Mouse (Mus musculus) Patski (cell line): ENCODE data around the gene Lexm. TPM values are rescaled to one million over a fixed set of nuclear protein-coding genes. Genes with fewer than 3 reads are reported as not detected.

Experiments
- ATAC-seq: fragments of 100-300 bp; one replicate; pipeline ENCODE4 v1.8.0; 2021
- CTCF ChIA-PET: fragments of 350-600 bp; sonication (Branson Sonifier 250); formaldehyde crosslinking; loops from one replicate; lab custom pipeline; 2022; ENCODE audit warnings: inconsistent platforms; lab: Charles Lee
- POLR2A ChIA-PET: fragments of 350-600 bp; sonication (Branson Sonifier 250); formaldehyde crosslinking; loops from one replicate; lab custom pipeline; 2022; ENCODE audit warnings: antibody characterized with exemption, inconsistent platforms; lab: Charles Lee
- DNase-seq: peaks from one replicate; pipeline ENCODE4 v3.0.0-alpha.2; 2011; ENCODE audit warnings: low read depth, low spot score
- H3K27me3 ChIP-seq: fragments of 371-371 bp; one replicate; pipeline ENCODE4 v1.5.1; 2021
- CTCF ChIP-seq: fragments of 100-300 bp; IDR thresholded peaks from one replicate; pipeline ENCODE4 v1.5.1; 2021
- in situ Hi-C: fragments of 300-500 bp; cut with MboI; formaldehyde crosslinking; loops from 3 replicates; pipeline ENCODE4 v1.11.1; 2018; ENCODE audit warnings: low pct_unique_long_range_greater_than_20kb, mixed read lengths
- polyA plus RNA-seq: library from polyadenylated mRNA; unstranded; gene quantifications from one replicate; pipeline ENCODE4 v1.2.3, GENCODE M21; 2021

The Lexm gene
- polyA plus RNA-seq, 1 experiment from 2014 or later = not detected

- ATAC-seq (no peak), DNase-seq (no peak)
- ChIA-PET CTCF (interaction anchor here (2.0 kb wide), 1 partner anchor 23 kb away, joined by 5 read pairs; no protein-coding TSS in a partner anchor), POLR2A (no interaction called here)
- no peaks in the 10 kb centered on the region for H3K27me3 ChIP-seq
- no peak for TF ChIP-seq CTCF
- in situ Hi-C loops = no loop called here
Measured at GRCm38 (mm10) chr4:106590871-106591270, 26.2 kb downstream of the Lexm start.

DNA sequence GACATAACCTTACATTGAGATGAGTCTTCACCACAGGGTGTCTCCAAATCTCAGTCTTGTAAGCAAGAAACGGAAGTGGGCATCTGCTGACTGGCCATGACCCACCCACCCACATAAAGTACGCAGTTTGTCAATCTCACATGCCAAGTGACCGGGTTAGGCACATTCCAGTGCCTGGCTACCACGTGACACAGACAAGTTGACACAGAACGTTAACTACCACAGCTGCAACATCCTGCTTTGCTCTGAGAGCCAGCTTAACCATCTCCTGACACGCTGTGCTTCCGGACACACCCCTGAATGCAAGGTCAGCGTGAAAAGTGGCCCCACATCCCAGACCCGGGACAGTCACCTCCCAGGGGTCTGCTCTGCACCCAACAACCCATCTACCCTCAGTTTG lies 26.9 kb downstream of the Lexm start:
- CTCF ChIA-PET = interaction anchor here (2.0 kb wide), 1 partner anchor 24 kb away, joined by 5 read pairs; no protein-coding TSS in a partner anchor
- DNase-seq (no peak), ATAC-seq (no peak)
- POLR2A ChIA-PET = no interaction called here
- in situ Hi-C loops = no loop called here
- H3K27me3 ChIP-seq = no peaks in the 10 kb centered on the region
- TF ChIP-seq CTCF = no peak

- no peaks in the 10 kb centered on the region for H3K27me3 ChIP-seq
- in situ Hi-C loops = no loop called here
- TF ChIP-seq CTCF = no peak
- ChIA-PET CTCF (no interaction called here), POLR2A (no interaction called here)
- ATAC-seq (no peak), DNase-seq (no peak)
Measured at GRCm38 (mm10) chr4:106587075-106587474, 30.0 kb downstream of the Lexm start.

DNA sequence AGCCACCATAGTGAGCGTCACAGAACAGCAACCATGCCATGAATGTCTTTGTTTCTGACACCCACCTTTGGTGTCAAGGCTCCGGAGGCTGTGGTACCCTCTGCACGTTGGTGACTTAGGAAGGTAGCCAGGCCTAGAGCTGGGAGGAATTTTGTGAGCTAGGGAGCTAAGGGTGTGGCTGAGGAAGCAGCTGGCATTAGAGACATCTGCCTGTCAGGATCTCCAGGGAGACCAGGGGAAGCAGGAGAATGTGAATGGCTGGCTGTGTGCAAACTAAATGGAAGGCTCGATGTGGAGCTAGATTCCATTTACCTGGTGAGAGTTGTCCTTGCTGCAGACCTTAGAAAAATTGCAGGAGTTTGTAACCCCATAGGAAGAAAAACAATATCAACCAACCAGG lies 32.4 kb downstream of the Lexm start:
- ChIA-PET POLR2A (no interaction called here), CTCF (no interaction called here)
- in situ Hi-C loops = no loop called here
- TF ChIP-seq CTCF = no peak
- ATAC-seq (no peak), DNase-seq (no peak)
- no peaks in the 10 kb centered on the region for H3K27me3 ChIP-seq

GRCm38 (mm10) chr4:106582428-106583153 lies 34.5 kb downstream of the Lexm start:
- no peaks in the 10 kb centered on the region for H3K27me3 ChIP-seq
- POLR2A ChIA-PET = no interaction called here
- DNase-seq (no peak), ATAC-seq (no peak)
- CTCF ChIA-PET = no interaction called here
- in situ Hi-C loops = no loop called here
- no peak for TF ChIP-seq CTCF

GRCm38 (mm10) chr4:106581865-106582204 lies 35.2 kb downstream of the Lexm start:
- CTCF ChIA-PET = interaction anchor here (1.3 kb wide), 1 partner anchor 52 kb away, joined by 3 read pairs; no protein-coding TSS in a partner anchor
- ATAC-seq (no peak), DNase-seq (no peak)
- no peaks in the 10 kb centered on the region for H3K27me3 ChIP-seq
- no peak for TF ChIP-seq CTCF
- POLR2A ChIA-PET = no interaction called here
- in situ Hi-C loops = no loop called here

- no peak for TF ChIP-seq CTCF
- no peak for ATAC-seq
- ChIA-PET CTCF (interaction anchor here (1.3 kb wide), 1 partner anchor 52 kb away, joined by 3 read pairs; no protein-coding TSS in a partner anchor), POLR2A (no interaction called here)
- no peaks in the 10 kb centered on the region for H3K27me3 ChIP-seq
- no peak for DNase-seq
- in situ Hi-C loops = no loop called here
Measured at GRCm38 (mm10) chr4:106581176-106581864, 35.7 kb downstream of the Lexm start.

DNA sequence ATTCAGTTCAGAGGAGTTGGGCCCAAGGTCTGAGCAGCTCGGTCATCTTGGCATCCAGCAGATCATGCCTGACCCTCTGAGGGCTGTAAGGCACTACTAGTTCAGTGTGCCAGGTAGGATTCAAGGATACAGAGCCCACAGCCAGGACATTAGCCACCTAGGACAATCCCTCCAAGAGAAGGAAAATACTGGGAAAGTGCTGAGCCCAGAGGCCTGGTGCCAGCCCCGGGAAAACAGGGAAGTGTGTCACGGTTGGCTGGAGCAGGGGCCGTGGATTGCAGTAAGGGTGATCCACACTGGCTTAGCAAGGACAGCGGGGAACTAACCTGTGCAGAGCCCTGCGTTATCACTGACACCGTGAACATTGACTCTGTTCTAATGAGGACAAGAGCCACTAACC lies 39.5 kb downstream of the Lexm start:
- POLR2A ChIA-PET = no interaction called here
- no peak for ATAC-seq
- H3K27me3 ChIP-seq = no peaks in the 10 kb centered on the region
- DNase-seq = no peak
- in situ Hi-C loops = no loop called here
- no peak for TF ChIP-seq CTCF
- CTCF ChIA-PET = no interaction called here

GRCm38 (mm10) chr4:106575022-106575421 lies 42.0 kb downstream of the Lexm start:
- TF ChIP-seq CTCF = no peak
- POLR2A ChIA-PET = no interaction called here
- no peaks in the 10 kb centered on the region for H3K27me3 ChIP-seq
- in situ Hi-C loops = no loop called here
- CTCF ChIA-PET = no interaction called here
- no peak for DNase-seq
- ATAC-seq = no peak

- ChIA-PET POLR2A (no interaction called here), CTCF (interaction anchor here (1.0 kb wide), 1 partner anchor 59 kb away, joined by 3 read pairs; no protein-coding TSS in a partner anchor)
- no peak for TF ChIP-seq CTCF
- ATAC-seq = no peak
- H3K27me3 ChIP-seq = no peaks in the 10 kb centered on the region
- in situ Hi-C loops = no loop called here
- DNase-seq = no peak
Measured at GRCm38 (mm10) chr4:106571081-106571724, 45.8 kb downstream of the Lexm start.

DNA sequence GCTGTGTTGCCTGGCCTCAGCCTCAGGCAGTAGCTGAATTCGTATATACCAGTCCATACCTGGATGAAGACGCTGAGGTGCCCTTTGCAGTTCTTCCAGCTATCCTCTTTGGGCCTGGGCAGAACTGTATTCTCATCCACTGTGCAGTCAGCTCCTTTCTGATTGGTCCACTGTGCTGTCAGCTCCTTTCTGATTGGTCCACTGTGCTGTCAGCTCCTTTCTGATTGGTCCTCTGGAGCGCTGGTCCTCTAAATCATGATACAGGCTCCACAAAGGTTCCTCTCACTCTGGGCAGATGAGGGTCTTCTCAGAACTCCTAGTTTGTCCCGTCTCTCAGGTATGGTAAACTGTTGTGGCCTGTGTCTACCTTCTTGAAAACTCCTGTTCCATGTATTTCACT lies 47.4 kb downstream of the Lexm start:
- no peak for TF ChIP-seq CTCF
- ChIA-PET POLR2A (no interaction called here), CTCF (no interaction called here)
- DNase-seq (no peak), ATAC-seq (no peak)
- no peaks in the 10 kb centered on the region for H3K27me3 ChIP-seq
- in situ Hi-C loops = no loop called here
